Mouse (Mus musculus): ENCODE measurements around the gene Rnf187. TPM values are rescaled to one million over a fixed set of nuclear protein-coding genes. Genes with fewer than 3 reads are reported as not detected.
"Not testable (repeated sequence)": the region's sequence is repeated elsewhere in the genome, so short reads cannot be mapped to it uniquely, and the experiment has no call there.

Gene Rnf187
- polyA plus RNA-seq, 1 experiment from 2014 or later, result 498 TPM

GRCm38 (mm10) chr11:58963543-58963942, 24.8 kb upstream of the Rnf187 start:
- WGBS, result 40% methylated on average over 17 of the region's 17 CpGs
- Histone ChIP-seq H3K36me3 (peaks cover 6% of the 10 kb centered on the region), H3K4me1 (peaks cover 21% of the 10 kb centered on the region), H3K9me3 (replicated peaks) (peaks cover 4% of the 10 kb centered on the region; the same call in 1 of the 2 replicates), H3K27ac (no peak overlapping the region), H3K4me3 (no peak overlapping the region), H3K27me3 (peaks cover 18% of the 10 kb centered on the region), H3K4me2 (replicated peaks) (no peak overlapping the region), H3K9ac (no peak overlapping the region)
- no peak for ATAC-seq (ENCODE audit: low FRiP score)

- H3K9ac ChIP-seq, result no peak overlapping the region
- H3K4me3 ChIP-seq, result no peak overlapping the region
- no peak overlapping the region for H3K4me2 ChIP-seq (replicated peaks)
- WGBS, result 58% methylated on average over 50 of the region's 50 CpGs
- H3K27me3 ChIP-seq, result peaks cover 18% of the 10 kb centered on the region
- H3K4me1 ChIP-seq, result peaks cover 41% of the 10 kb centered on the region
- H3K36me3 ChIP-seq, result 0 out of 2 replicates have a peak, but pooled peaks cover 4% of the 10 kb centered on the region
- peaks cover 4% of the 10 kb centered on the region; the same call in 1 of the 2 replicates for H3K9me3 ChIP-seq (replicated peaks)
- no peak for ATAC-seq (ENCODE audit: low FRiP score)
- no peak overlapping the region for H3K27ac ChIP-seq
Observed at GRCm38 (mm10) chr11:58961364-58962177, 22.9 kb upstream of the Rnf187 start.

DNA sequence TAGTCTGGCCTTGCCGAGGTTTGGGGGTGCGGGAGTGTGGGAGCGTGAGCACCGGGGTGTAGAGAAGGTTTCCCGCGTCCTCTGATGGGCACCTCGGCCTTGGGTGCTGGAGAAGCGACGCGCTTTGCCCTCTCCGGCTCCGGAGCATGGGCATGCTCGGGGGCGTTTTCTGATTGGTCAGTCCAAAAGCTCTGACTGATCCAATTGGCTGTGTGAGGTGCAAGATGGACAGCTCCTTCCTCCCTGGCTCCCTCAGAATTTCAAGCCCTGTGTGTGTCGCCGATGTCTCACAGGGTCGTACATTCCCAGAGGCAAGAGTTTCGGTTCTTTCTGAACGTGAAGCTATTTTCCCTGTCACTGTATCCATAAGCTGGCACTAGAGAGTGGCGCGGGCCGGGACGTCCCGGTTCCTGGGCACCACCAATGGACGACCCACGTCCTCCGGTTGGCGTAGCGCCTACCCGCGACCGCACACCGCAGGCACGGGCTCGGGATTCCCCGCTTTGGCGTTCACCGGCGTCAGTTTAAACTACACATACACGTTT, 21.3 kb upstream of the Rnf187 start:
- Histone ChIP-seq H3K27me3 (peaks cover 18% of the 10 kb centered on the region), H3K36me3 (0 out of 2 replicates have a peak, but pooled peaks cover 4% of the 10 kb centered on the region), H3K4me1 (peaks cover 45% of the 10 kb centered on the region), H3K4me2 (replicated peaks) (peak overlapping the region; percentile 53), H3K9ac (peak overlapping the region; percentile 44), H3K9me3 (replicated peaks) (peaks cover 4% of the 10 kb centered on the region; the same call in 1 of the 2 replicates), H3K27ac (peak overlapping the region; percentile 77), H3K4me3 (peak overlapping the region; percentile 44)
- WGBS, result 4% methylated on average over 40 of the region's 40 CpGs
- peak; percentile 85 for ATAC-seq (ENCODE audit: low FRiP score)

- Histone ChIP-seq H3K4me1 (peaks cover 41% of the 10 kb centered on the region), H3K4me3 (peak overlapping the region; percentile 44), H3K9me3 (replicated peaks) (peaks cover 4% of the 10 kb centered on the region; the same call in 1 of the 2 replicates), H3K27me3 (peaks cover 18% of the 10 kb centered on the region), H3K4me2 (replicated peaks) (peak overlapping the region; percentile 53), H3K9ac (peak overlapping the region; percentile 44; the same call in 1 of the 2 replicates), H3K27ac (peak overlapping the region; percentile 77), H3K36me3 (0 out of 2 replicates have a peak, but pooled peaks cover 4% of the 10 kb centered on the region)
- ATAC-seq (ENCODE audit: low FRiP score), result no peak
- 38% methylated on average over 15 of the region's 15 CpGs for WGBS
Observed at GRCm38 (mm10) chr11:58959186-58959825, 20.6 kb upstream of the Rnf187 start.

- H3K4me3 ChIP-seq, result no peak overlapping the region
- WGBS, result 87% methylated on average over 6 of the region's 6 CpGs
- no peak overlapping the region for H3K9ac ChIP-seq
Observed at GRCm38 (mm10) chr11:58958536-58958935, 19.8 kb upstream of the Rnf187 start.

DNA sequence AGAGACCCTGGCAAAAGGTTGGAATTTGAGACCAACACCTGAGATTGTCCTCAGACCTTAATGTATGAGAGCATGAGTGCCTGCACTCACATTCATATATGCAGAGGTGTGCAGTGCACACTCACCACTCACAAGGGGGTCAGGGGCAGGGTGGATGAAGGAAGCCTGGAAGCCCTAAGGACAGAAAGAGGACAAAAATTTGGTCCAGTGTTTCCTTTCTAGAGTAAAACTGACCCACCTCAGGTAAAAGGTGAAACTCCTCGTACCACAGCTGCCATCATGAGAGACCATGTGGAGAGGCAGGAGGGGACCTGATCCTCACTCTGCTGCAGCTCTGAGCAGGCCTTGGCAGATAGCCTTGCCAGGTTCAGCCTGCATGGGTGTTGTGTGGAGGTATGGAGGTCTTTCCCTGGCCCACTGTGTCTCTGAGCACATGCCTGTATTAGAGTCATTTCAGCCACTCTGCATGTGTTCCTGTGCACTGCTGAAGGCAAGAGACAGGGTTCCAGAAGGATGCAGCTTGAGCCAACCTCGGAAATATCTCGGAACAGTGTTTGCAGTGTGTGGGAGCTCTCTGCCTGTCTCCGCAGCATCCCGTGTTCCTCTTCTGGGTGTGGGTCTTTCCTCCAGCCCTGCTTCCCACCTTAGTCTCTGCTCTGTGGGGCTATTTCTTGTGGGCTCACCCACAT, 18.7 kb upstream of the Rnf187 start:
- Histone ChIP-seq H3K4me1 (peaks cover 42% of the 10 kb centered on the region), H3K27ac (no peak overlapping the region), H3K4me2 (replicated peaks) (peak overlapping the region; percentile 95), H3K9ac (peak overlapping the region; percentile 91), H3K36me3 (0 out of 2 replicates have a peak, but pooled peaks cover 4% of the 10 kb centered on the region), H3K4me3 (peak overlapping the region; percentile 87), H3K9me3 (replicated peaks) (peaks cover 4% of the 10 kb centered on the region; the same call in 1 of the 2 replicates), H3K27me3 (peaks cover 10% of the 10 kb centered on the region; the same call in 1 of the 2 replicates)
- no peak for ATAC-seq (ENCODE audit: low FRiP score)
- 90% methylated on average over 5 of the region's 5 CpGs for WGBS

More at GRCm38 (mm10) chr11:58958536-58958935, 19.8 kb upstream of the Rnf187 start:
- Histone ChIP-seq H3K4me2 (replicated peaks) (peak overlapping the region; percentile 21; the same call in 1 of the 2 replicates), H3K27ac (no peak overlapping the region), H3K4me1 (peaks cover 39% of the 10 kb centered on the region), H3K27me3 (peaks cover 18% of the 10 kb centered on the region), H3K9me3 (replicated peaks) (peaks cover 4% of the 10 kb centered on the region; the same call in 1 of the 2 replicates), H3K36me3 (0 out of 2 replicates have a peak, but pooled peaks cover 4% of the 10 kb centered on the region)
- no peak for ATAC-seq (ENCODE audit: low FRiP score)

DNA sequence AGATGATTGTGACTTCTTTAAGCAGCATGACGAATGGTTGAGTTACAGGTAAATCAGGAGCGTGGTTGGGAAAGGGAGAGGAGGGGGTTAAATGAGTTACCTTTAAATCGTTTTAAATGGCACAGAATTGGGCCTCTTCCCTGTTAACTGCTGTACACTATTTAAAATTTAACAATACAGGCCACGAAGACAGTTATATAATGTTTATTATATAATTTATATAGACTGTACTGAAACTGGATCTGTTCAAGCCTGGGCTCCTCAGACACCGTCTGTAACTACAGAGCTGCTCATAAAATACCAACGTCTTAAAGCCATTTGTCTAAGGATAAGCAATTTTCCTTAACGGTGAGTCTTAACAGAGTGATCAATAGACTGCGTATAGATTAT, 17.1 kb upstream of the Rnf187 start:
- H3K9me3 ChIP-seq (replicated peaks), result no peaks in the 10 kb centered on the region
- 37% methylated on average over 8 of the region's 8 CpGs for WGBS
- no peaks in the 10 kb centered on the region for H3K27me3 ChIP-seq
- no peak for ATAC-seq (ENCODE audit: low FRiP score)
- 0 out of 2 replicates have a peak, but pooled peaks cover 4% of the 10 kb centered on the region for H3K36me3 ChIP-seq
- peak overlapping the region; percentile 99 for H3K27ac ChIP-seq
- H3K9ac ChIP-seq, result peak overlapping the region; percentile 91
- H3K4me2 ChIP-seq (replicated peaks), result peak overlapping the region; percentile 95
- peak overlapping the region; percentile 87 for H3K4me3 ChIP-seq
- peaks cover 48% of the 10 kb centered on the region for H3K4me1 ChIP-seq

DNA sequence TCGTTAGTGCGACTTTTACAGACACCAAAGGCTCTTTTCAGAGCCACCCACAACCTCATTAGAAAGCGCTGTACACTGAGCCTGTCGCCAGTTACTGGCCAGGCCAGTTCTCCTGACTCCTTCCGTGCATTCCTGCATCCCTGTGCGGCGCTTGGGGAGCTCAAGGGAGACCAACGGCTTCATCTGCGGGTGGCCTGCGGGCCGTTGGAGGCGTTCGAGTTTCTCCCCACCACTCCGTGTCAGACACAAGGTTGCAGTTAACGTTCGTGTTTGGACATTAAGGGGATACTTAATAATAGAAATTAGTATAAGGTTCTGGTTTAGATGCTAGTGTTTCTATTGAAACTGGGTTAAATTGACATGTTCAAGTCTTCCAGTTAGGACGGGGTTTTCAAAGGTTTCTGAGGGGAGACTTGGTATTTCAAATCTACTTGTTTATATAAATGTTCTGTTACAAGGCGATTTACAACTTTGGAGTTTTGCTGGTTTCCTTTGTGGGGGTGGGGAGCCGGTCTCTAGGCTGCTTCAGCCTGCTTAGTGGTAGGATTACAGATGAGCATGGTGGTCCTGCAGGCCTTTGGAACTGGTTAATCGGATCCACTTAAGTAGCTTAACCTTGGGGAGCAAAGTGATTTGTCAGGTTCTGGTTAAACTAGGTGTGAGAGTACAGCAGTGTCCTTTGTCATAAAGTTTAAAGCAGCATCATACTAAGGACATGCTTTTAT, 16.6 kb upstream of the Rnf187 start:
- Histone ChIP-seq H3K4me1 (peaks cover 54% of the 10 kb centered on the region), H3K27ac (peak overlapping the region; percentile 99), H3K9ac (peak overlapping the region; percentile 91), H3K4me2 (replicated peaks) (peak overlapping the region; percentile 95), H3K36me3 (0 out of 2 replicates have a peak, but pooled peaks cover 4% of the 10 kb centered on the region), H3K27me3 (no peaks in the 10 kb centered on the region), H3K4me3 (peak overlapping the region; percentile 87), H3K9me3 (replicated peaks) (no peaks in the 10 kb centered on the region)
- no peak for ATAC-seq (ENCODE audit: low FRiP score)
- WGBS, result 1% methylated on average over 20 of the region's 20 CpGs

GRCm38 (mm10) chr11:58954420-58955142, 15.9 kb upstream of the Rnf187 start, which contains the start of the genes Hist3h2a and Trim17:
Gene Hist3h2a, plus strand, starts transcription at chr11:58954685.
Gene Trim17, plus strand, starts transcription at chr11:58954685.
- WGBS, result under 1% methylated on average over 49 of the region's 49 CpGs
- Histone ChIP-seq H3K4me2 (replicated peaks) (peak within 1 kb of the TSS; percentile 95), H3K4me1 (peaks cover 54% of the 10 kb centered on the region)

DNA sequence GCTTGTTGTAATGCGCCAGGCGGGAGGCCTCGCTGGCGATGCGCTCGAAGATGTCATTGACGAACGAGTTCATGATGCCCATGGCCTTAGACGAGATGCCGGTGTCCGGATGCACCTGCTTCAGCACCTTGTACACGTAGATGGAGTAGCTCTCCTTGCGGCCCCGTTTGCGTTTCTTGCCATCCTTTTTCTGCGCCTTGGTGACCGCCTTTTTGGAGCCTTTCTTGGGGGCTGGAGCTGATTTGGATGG, 15.4 kb upstream of the Rnf187 start:
- H3K27me3 ChIP-seq; ATAC-seq (ENCODE audit: low FRiP score); H3K36me3 ChIP-seq; H3K9me3 ChIP-seq (replicated peaks): not testable (repeated sequence)
- Histone ChIP-seq H3K4me3 (peak overlapping the region; percentile 87), H3K4me1 (peaks cover 49% of the 10 kb centered on the region), H3K27ac (peak overlapping the region; percentile 99), H3K4me2 (replicated peaks) (peak overlapping the region; percentile 95), H3K9ac (peak overlapping the region; percentile 90)
- 0% methylated on average over 13 of the region's 17 CpGs for WGBS

More at GRCm38 (mm10) chr11:58954420-58955142, 15.9 kb upstream of the Rnf187 start, which contains the start of the genes Hist3h2a and Trim17:
- H3K9me3 ChIP-seq (replicated peaks), result no peaks in the 10 kb centered on the region
- H3K27ac ChIP-seq, result peak within 1 kb of the TSS; percentile 99
- 0 out of 2 replicates have a peak, but pooled peaks cover 4% of the 10 kb centered on the region for H3K36me3 ChIP-seq
- peak within 1 kb of the TSS; percentile 91 for H3K9ac ChIP-seq
- ATAC-seq (ENCODE audit: low FRiP score), result peak; percentile 90
- peak within 1 kb of the TSS; percentile 87 for H3K4me3 ChIP-seq
- no peaks in the 10 kb centered on the region for H3K27me3 ChIP-seq

Measured in hindbrain, embryonic 12.5 days (tissue).